Mouse (Mus musculus): ENCODE data around the gene Elmo1. TPM values are rescaled to one million over a fixed set of nuclear protein-coding genes. Genes with fewer than 3 reads are reported as not detected.

The Elmo1 gene
- polyA plus RNA-seq, 1 experiment = not detected

- TF ChIP-seq GATA1 (IDR thresholded peaks at IDR 0.05; ENCODE audit: low read length) = no peak
Measured at GRCm38 (mm10) chr13:20090711-20091603, 561 bp downstream of the Elmo1 start.

- TF ChIP-seq GATA1 (IDR thresholded peaks at IDR 0.05; ENCODE audit: low read length) = no peak
Measured at GRCm38 (mm10) chr13:20091604-20091926, 1.2 kb downstream of the Elmo1 start.

DNA sequence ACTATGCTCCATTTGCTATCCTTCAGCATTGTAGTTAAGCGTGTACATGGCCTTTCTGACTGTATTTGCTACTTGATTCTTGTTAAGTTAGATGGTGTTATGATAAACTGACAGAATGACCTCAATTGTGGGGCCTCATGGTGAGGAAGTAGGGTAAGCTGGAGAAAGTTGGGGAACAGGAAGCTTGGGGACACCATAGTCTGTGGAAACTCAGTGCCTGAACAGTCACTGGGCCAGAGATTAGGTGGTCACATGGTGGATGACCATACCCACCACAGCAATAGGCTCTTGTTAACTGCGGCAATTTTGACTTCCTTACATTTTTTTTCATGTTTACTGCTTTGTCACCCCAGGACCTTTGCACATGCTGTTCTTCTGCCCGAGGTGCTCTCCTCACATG lies 1.9 kb downstream of the Elmo1 start:
- no peak for TF ChIP-seq GATA1 (IDR thresholded peaks at IDR 0.05; ENCODE audit: low read length)

GRCm38 (mm10) chr13:20093307-20094045 lies 3.1 kb downstream of the Elmo1 start:
- no peak for TF ChIP-seq GATA1 (IDR thresholded peaks at IDR 0.05; ENCODE audit: low read length)

- TF ChIP-seq GATA1 (IDR thresholded peaks at IDR 0.05; ENCODE audit: low read length) = no peak
Measured at GRCm38 (mm10) chr13:20094916-20095700, 4.7 kb downstream of the Elmo1 start.

DNA sequence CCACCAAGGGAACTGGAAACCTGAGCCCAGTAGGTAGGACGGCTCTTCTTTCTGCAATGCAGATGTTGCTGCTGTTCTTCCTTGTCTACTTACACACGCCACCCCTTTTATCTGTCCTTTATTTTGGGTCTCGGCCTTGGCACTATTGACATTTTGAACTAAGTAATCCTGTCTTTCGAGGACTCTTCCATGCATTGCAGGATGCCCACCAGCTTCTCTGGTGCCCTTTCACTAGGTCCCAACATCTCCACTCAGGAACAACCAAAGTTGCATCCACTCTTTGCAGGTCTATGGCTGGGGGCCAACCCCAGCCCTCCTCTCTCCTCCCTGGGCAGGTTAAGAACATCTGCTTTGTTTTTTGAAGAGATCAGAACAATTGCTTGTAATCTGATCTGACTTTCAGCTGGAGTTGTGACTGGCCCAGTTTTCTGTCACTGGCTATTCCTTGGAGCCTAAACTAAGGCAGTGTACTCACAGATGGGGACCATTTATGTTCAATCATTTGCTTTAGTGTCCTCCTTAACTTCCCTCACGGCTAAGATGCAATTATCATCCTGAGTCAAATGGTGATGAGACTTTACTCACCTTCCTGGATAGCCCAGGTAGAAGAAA lies 6.7 kb downstream of the Elmo1 start:
- TF ChIP-seq GATA1 (IDR thresholded peaks at IDR 0.05; ENCODE audit: low read length) = no peak

DNA sequence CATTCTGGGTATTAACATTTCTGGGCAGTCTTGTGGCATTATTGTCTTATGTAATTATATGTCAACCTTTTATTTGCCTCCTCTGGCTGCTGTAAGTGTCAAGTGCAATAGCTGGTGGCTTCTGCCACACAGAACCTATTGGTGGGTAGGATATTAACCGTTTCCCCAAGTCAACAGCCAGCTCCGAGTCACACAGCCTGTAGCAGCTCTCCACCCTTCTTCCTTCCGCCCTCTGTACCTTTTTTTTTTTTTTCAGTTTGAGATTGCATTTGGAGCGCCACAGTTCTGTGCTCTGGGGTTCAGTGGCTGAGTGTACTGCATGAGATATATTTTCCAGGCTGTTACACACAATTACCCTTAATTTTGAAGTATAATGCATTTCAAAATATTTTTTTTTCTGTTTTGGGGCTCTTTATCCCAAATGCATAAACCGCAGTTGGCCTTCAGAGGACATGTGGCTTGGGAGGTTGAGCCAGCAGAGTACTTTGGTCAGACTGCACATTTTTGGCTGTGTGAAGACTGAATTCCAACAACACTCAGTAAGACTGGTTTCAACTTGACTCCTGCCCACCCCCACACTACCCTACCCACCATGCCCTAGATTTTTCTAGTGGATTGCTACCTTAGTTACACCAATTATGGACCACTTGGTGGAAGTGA lies 7.7 kb downstream of the Elmo1 start:
- TF ChIP-seq GATA1 (IDR thresholded peaks at IDR 0.05; ENCODE audit: low read length) = no peak

DNA sequence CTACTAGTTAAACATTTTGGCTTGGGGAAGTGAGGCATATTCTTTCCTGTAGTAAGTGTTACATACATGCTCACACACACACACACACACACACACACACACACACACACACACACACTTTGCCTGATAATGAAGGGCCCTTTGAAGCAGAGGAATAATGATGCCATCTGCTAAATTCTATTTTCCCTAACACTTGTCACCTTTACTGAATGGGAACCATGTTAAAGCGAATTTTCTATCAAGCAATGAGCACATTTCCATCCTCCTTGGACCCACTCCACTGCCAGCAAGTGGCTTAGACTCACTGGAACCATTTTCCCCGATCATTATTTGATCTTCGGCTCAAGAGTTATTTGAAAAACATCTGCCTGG lies 8.2 kb downstream of the Elmo1 start:
- TF ChIP-seq GATA1 (IDR thresholded peaks at IDR 0.05; ENCODE audit: low read length) = no peak

DNA sequence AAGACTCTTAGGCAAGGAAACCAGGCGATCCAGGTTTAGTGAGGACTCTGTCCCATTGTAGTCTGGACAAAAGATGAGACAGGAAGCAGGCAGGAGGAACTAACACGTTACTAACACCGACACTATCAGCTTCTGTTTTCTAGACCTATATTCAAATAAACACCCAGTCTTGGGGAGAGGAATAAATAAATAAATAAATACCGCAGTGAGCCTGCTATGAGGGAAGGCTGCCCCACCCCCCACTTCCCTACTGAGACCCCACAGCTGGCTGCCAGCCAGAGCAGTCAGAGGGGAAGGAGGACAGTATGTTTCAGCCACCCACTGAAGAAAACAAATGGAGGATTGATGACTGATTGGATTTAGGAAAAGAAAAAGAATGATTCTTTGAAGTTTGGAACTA lies 9.2 kb downstream of the Elmo1 start:
- no peak for TF ChIP-seq GATA1 (IDR thresholded peaks at IDR 0.05; ENCODE audit: low read length)

DNA sequence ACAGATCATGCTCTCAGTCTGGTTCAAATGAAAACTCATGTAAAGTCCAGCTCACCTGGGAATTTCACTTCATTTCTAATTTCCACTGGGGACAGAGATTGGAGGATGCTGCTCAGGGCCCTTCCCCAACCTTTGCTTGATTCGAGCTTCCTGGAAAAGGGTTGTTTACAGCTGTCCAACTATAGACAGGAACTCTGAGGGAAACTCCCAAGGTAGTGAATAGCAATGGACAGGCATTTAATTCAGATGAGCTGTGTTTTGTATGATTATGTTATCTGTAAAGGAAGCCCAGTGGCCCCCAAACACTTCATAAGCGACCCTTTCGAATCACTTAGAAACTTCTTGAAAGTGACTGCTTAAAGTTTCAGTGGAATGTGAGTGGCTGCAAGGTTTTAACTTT lies 10.0 kb downstream of the Elmo1 start:
- TF ChIP-seq GATA1 (IDR thresholded peaks at IDR 0.05; ENCODE audit: low read length) = no peak

- TF ChIP-seq GATA1 (IDR thresholded peaks at IDR 0.05; ENCODE audit: low read length) = no peak
Measured at GRCm38 (mm10) chr13:20101691-20102090, 11.3 kb downstream of the Elmo1 start.

DNA sequence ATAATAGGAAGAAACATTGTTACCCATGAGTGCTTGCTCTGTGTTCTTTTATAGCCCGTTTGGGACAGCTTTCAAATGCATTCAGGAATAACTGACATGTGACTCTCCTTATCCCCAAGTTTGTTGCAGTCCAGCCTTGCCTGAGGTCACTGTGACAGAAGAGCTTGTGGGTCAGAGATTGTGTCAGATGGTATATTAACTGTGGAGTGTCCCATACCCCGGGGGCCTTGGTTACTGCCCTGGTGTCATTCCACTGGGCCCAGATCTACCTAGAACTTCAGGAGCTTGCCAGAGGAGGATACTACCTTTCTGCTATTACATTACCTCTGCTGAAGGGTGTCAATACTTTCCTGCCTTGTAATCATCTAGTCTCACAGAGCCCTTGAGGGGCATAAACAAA lies 14.4 kb downstream of the Elmo1 start:
- no peak for TF ChIP-seq GATA1 (IDR thresholded peaks at IDR 0.05; ENCODE audit: low read length)

- TF ChIP-seq GATA1 (IDR thresholded peaks at IDR 0.05; ENCODE audit: low read length) = no peak
Measured at GRCm38 (mm10) chr13:20105996-20106395, 15.6 kb downstream of the Elmo1 start.

DNA sequence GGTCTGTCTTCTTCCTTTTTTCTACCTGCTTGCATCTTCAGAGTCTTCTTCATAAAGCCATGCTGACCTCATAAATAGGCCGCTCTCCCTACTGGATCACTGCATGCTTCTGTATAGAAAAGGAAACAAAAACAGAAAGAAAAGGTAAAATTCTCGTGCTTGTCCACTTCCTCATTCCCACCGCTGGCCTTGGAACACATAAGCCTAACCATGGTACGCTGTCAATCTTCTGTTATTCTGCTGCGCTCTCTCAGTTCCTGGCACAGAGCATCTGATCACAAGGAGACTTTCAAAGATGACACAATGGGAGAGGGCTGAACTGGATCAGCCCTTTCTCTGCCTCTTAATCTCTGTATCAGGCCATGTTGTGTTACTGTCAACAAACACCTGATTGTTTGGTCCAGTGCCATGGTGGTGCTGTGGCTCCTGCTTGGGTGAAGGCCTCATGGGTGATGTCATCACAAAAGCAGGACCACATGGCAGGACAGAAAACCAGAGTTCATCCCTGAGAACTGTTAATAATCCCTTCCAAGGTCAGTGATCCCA lies 17.6 kb downstream of the Elmo1 start:
- no peak for TF ChIP-seq GATA1 (IDR thresholded peaks at IDR 0.05; ENCODE audit: low read length)

DNA sequence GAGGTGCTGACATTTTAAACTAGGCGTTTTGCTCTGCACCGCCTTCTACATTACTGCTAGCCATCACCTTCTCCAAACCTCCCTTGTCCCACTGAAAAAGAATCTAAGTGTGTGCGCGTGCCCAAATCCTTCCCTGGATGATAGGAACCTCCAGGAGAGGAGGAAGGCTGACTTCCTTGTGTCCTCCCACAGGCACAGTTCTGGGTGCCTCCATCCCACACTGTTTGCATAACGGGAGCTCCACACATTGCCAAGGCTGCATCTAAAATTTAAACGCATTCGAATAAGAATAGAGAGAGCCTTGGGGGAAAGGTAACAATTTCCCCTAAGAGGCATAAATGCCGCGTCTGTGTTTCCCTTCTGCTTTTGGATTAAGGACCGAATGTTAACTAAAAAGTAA lies 18.6 kb downstream of the Elmo1 start:
- TF ChIP-seq GATA1 (IDR thresholded peaks at IDR 0.05; ENCODE audit: low read length) = no peak
